Mouse (Mus musculus) forebrain, embryonic 16.5 days (tissue): ENCODE measurements at regions not wholly inside any gene's neighbourhood (a gene's known extent, or its start where the extent isn't known, plus 50 kb on each side); places are given as distances from the start of the nearest gene placed in this dataset.

Source experiments
- ATAC-seq: fragments of 200-750 bp; cut with Nextera tagmentation; 2 replicates; pipeline ENCODE4 v1.8.0; 2017; ENCODE audit warnings: mild to moderate bottlenecking, moderate library complexity
- H3K27ac ChIP-seq: fragments of 300-500 bp; sonication (generic); 2 replicates; pipeline ENCODE4 v1.5.1; 2014; ENCODE audit warnings: low read length, control low read depth
- H3K27me3 ChIP-seq: fragments of 300-500 bp; sonication (generic); replicated peaks from 2 replicates; pipeline ENCODE4 v1.6.1; 2014; ENCODE audit warnings: low read length; ENCODE audit not compliant: control insufficient read depth, insufficient read depth
- H3K36me3 ChIP-seq: fragments of 300-500 bp; sonication (generic); 2 replicates; pipeline ENCODE4 v1.6.1; 2014; ENCODE audit not compliant: control insufficient read depth, insufficient read depth
- H3K4me1 ChIP-seq: fragments of 300-500 bp; sonication (generic); replicated peaks from 2 replicates; pipeline ENCODE4 v1.6.1; 2014; ENCODE audit warnings: low read length; ENCODE audit not compliant: control insufficient read depth, insufficient read depth
- H3K4me2 ChIP-seq: fragments of 300-500 bp; sonication (generic); 2 replicates; pipeline ENCODE4 v1.6.1; 2014; ENCODE audit warnings: mild to moderate bottlenecking, low read length, control low read depth
- H3K4me3 ChIP-seq: fragments of 300-500 bp; sonication (generic); replicated peaks from 2 replicates; pipeline ENCODE4 v1.5.1; 2014; ENCODE audit warnings: mild to moderate bottlenecking, low read length, control low read depth
- H3K9ac ChIP-seq: fragments of 300-500 bp; sonication (generic); replicated peaks from 2 replicates; pipeline ENCODE4 v1.6.1; 2014; ENCODE audit warnings: low read depth, low read length, control low read depth
- H3K9me3 ChIP-seq: fragments of 300-500 bp; sonication (generic); 2 replicates; pipeline ENCODE4 v1.6.1; 2016; ENCODE audit warnings: low read length; ENCODE audit not compliant: control insufficient read depth
- WGBS: fragments of 180-500 bp; shearing (Covaris S2); extraction: QIAGEN DNeasy Blood & Tissue Kit; methylation state at CpG from one replicate; pipeline ENCODE4 v1.1.7; 2014; 5-methylcytosine and 5-hydroxymethylcytosine counted together

- ATAC-seq, result no peak
- H3K9me3 ChIP-seq, result no peaks in the 10 kb centered on the region
- no peak overlapping the region for H3K27ac ChIP-seq
- no peak overlapping the region for H3K4me3 ChIP-seq
- 56% methylated on average over 3 of the region's 3 CpGs for WGBS
- no peaks in the 10 kb centered on the region for H3K4me1 ChIP-seq
- H3K36me3 ChIP-seq, result no peaks in the 10 kb centered on the region
- H3K27me3 ChIP-seq, result no peaks in the 10 kb centered on the region
- H3K9ac ChIP-seq, result no peak overlapping the region
- H3K4me2 ChIP-seq, result no peak overlapping the region
These were observed 121.9 kb upstream of the Smyd2 start for GRCm38 (mm10) chr1:190044036-190044435.

GRCm38 (mm10) chr1:190043156-190043555 lies 121.0 kb upstream of the Smyd2 start:
- no peak for ATAC-seq
- no peak overlapping the region for H3K9ac ChIP-seq
- H3K36me3 ChIP-seq, result no peaks in the 10 kb centered on the region
- no peaks in the 10 kb centered on the region for H3K4me1 ChIP-seq
- H3K27me3 ChIP-seq, result no peaks in the 10 kb centered on the region
- H3K27ac ChIP-seq, result no peak overlapping the region
- H3K4me3 ChIP-seq, result no peak overlapping the region
- H3K4me2 ChIP-seq, result no peak overlapping the region
- 86% methylated on average over 10 of the region's 10 CpGs for WGBS
- no peaks in the 10 kb centered on the region for H3K9me3 ChIP-seq

GRCm38 (mm10) chr1:190042197-190042596 lies 120.0 kb upstream of the Smyd2 start:
- WGBS, result 84% methylated on average over 4 of the region's 4 CpGs
- Histone ChIP-seq H3K4me1 (no peaks in the 10 kb centered on the region), H3K9me3 (no peaks in the 10 kb centered on the region), H3K36me3 (no peaks in the 10 kb centered on the region), H3K27ac (no peak overlapping the region), H3K9ac (no peak overlapping the region), H3K27me3 (no peaks in the 10 kb centered on the region), H3K4me2 (no peak overlapping the region), H3K4me3 (no peak overlapping the region)
- ATAC-seq, result no peak

- no peak overlapping the region for H3K4me2 ChIP-seq
- H3K9ac ChIP-seq, result no peak overlapping the region
- no peaks in the 10 kb centered on the region for H3K9me3 ChIP-seq
- no peaks in the 10 kb centered on the region for H3K27me3 ChIP-seq
- ATAC-seq, result no peak
- no peaks in the 10 kb centered on the region for H3K36me3 ChIP-seq
- H3K4me1 ChIP-seq, result no peaks in the 10 kb centered on the region
- H3K27ac ChIP-seq, result no peak overlapping the region
- WGBS, result 67% methylated on average over 7 of the region's 7 CpGs
- H3K4me3 ChIP-seq, result no peak overlapping the region
These were observed 119.0 kb upstream of the Smyd2 start for GRCm38 (mm10) chr1:190041096-190041706.

GRCm38 (mm10) chr1:190038046-190038445 lies 115.9 kb upstream of the Smyd2 start:
- no peak overlapping the region for H3K27ac ChIP-seq
- WGBS, result 52% methylated on average over 5 of the region's 5 CpGs
- no peaks in the 10 kb centered on the region for H3K36me3 ChIP-seq
- no peak overlapping the region for H3K4me3 ChIP-seq
- no peak overlapping the region for H3K9ac ChIP-seq
- H3K9me3 ChIP-seq, result no peaks in the 10 kb centered on the region
- H3K4me1 ChIP-seq, result 0 out of 2 replicates have a peak, but pooled peaks cover 3% of the 10 kb centered on the region
- ATAC-seq, result no peak
- no peaks in the 10 kb centered on the region for H3K27me3 ChIP-seq
- H3K4me2 ChIP-seq, result no peak overlapping the region

- Histone ChIP-seq H3K27ac (no peak overlapping the region), H3K4me1 (0 out of 2 replicates have a peak, but pooled peaks cover 3% of the 10 kb centered on the region), H3K36me3 (no peaks in the 10 kb centered on the region), H3K4me3 (no peak overlapping the region), H3K27me3 (no peaks in the 10 kb centered on the region), H3K9ac (no peak overlapping the region), H3K9me3 (no peaks in the 10 kb centered on the region), H3K4me2 (no peak overlapping the region)
- 45% methylated on average over 6 of the region's 6 CpGs for WGBS
- no peak for ATAC-seq
These were observed 114.6 kb upstream of the Smyd2 start for GRCm38 (mm10) chr1:190036726-190037125.

- 89% methylated on average over 11 of the region's 11 CpGs for WGBS
- H3K4me1 ChIP-seq, result 0 out of 2 replicates have a peak, but pooled peaks cover 3% of the 10 kb centered on the region
- no peak overlapping the region for H3K9ac ChIP-seq
- no peaks in the 10 kb centered on the region for H3K27me3 ChIP-seq
- H3K4me2 ChIP-seq, result no peak overlapping the region
- H3K36me3 ChIP-seq, result no peaks in the 10 kb centered on the region
- no peak for ATAC-seq
- H3K4me3 ChIP-seq, result no peak overlapping the region
- no peak overlapping the region for H3K27ac ChIP-seq
- H3K9me3 ChIP-seq, result no peaks in the 10 kb centered on the region
These were observed 113.8 kb upstream of the Smyd2 start for GRCm38 (mm10) chr1:190035935-190036334.

GRCm38 (mm10) chr1:190034091-190034490 lies 111.9 kb upstream of the Smyd2 start:
- Histone ChIP-seq H3K9me3 (no peaks in the 10 kb centered on the region), H3K4me2 (no peak overlapping the region), H3K36me3 (no peaks in the 10 kb centered on the region), H3K4me1 (0 out of 2 replicates have a peak, but pooled peaks cover 3% of the 10 kb centered on the region), H3K4me3 (no peak overlapping the region), H3K27me3 (no peaks in the 10 kb centered on the region), H3K27ac (no peak overlapping the region), H3K9ac (no peak overlapping the region)
- ATAC-seq, result no peak
- 23% methylated on average over 5 of the region's 5 CpGs for WGBS

- Histone ChIP-seq H3K4me2 (no peak overlapping the region), H3K27me3 (no peaks in the 10 kb centered on the region), H3K36me3 (no peaks in the 10 kb centered on the region), H3K27ac (no peak overlapping the region), H3K9ac (no peak overlapping the region), H3K9me3 (no peaks in the 10 kb centered on the region), H3K4me3 (no peak overlapping the region), H3K4me1 (peaks cover 6% of the 10 kb centered on the region)
- WGBS, result 31% methylated on average over 8 of the region's 8 CpGs
- 0 out of 2 replicates have a peak, but pooled peaks have one; percentile 55 for ATAC-seq
These were observed 105.4 kb upstream of the Smyd2 start for GRCm38 (mm10) chr1:190027536-190027935.

- ATAC-seq, result no peak
- H3K4me2 ChIP-seq, result no peak overlapping the region
- no peaks in the 10 kb centered on the region for H3K36me3 ChIP-seq
- no peak overlapping the region for H3K4me3 ChIP-seq
- H3K4me1 ChIP-seq, result no peaks in the 10 kb centered on the region
- H3K27ac ChIP-seq, result no peak overlapping the region
- H3K9ac ChIP-seq, result no peak overlapping the region
- 81% methylated on average over 6 of the region's 6 CpGs for WGBS
- H3K27me3 ChIP-seq, result no peaks in the 10 kb centered on the region
- H3K9me3 ChIP-seq, result no peaks in the 10 kb centered on the region
These were observed 87.3 kb upstream of the Smyd2 start for GRCm38 (mm10) chr1:190009466-190009865.
